Mouse (Mus musculus) gastrocnemius, adult 8-10 months (tissue): ENCODE measurements at regions not wholly inside any gene's neighbourhood (a gene's known extent, or its start where the extent isn't known, plus 50 kb on each side); places are given as distances from the start of the nearest gene placed in this dataset.

Source experiments
- DNase-seq, 2 experiments: peaks; one replicate each; pipeline ENCODE4 v3.0.0; 2022; ENCODE audit warnings: low spot score in 2 of 2

- DNase-seq: no peak
These were observed 65.4 kb upstream of the Aldh1a3 start for GRCm38 (mm10) chr7:66492748-66493147.

- no peak for DNase-seq
These were observed 64.2 kb upstream of the Aldh1a3 start for GRCm38 (mm10) chr7:66491501-66491900.

- DNase-seq: no peak
These were observed 62.8 kb upstream of the Aldh1a3 start for GRCm38 (mm10) chr7:66490073-66490472.

GRCm38 (mm10) chr7:66487751-66488150 lies 60.4 kb upstream of the Aldh1a3 start:
- DNase-seq: no peak

GRCm38 (mm10) chr7:66480446-66480845 lies 53.1 kb upstream of the Aldh1a3 start:
- DNase-seq: no peak

GRCm38 (mm10) chr7:66479321-66479720 lies 52.0 kb upstream of the Aldh1a3 start:
- DNase-seq: no peak

GRCm38 (mm10) chr7:66478106-66478505 lies 50.8 kb upstream of the Aldh1a3 start:
- DNase-seq: no peak

- DNase-seq: no peak
These were observed 50.2 kb upstream of the Aldh1a3 start for GRCm38 (mm10) chr7:66477475-66477874.
